Mouse (Mus musculus) heart, adult 10 weeks (tissue): Measurements from ENCODE around the gene Tnfrsf26. TPM values are rescaled to one million over a fixed set of nuclear protein-coding genes. Genes with fewer than 3 reads are reported as not detected.

Experiments used
- polyA plus RNA-seq: library from polyadenylated mRNA; stranded (reverse); fragments of 350-450 nt; fragmentation: Illumina TruSeq; extraction: RNeasy Lipid Tissue Mini Kit (QIAGEN cat#74804); gene quantifications from one replicate; pipeline ENCODE4 v1.2.3, GENCODE M21; 2014; ENCODE audit warnings: low read depth, low replicate concordance

The Tnfrsf26 gene
- 0.47 TPM for polyA plus RNA-seq

GRCm38 (mm10) chr7:143628540-143628939 lies at the start of gene Tnfrsf26:
Gene Tnfrsf26 (minus strand): TSS chr7:143628722.

GRCm38 (mm10) chr7:143649034-143649768 lies 20.7 kb upstream of the Tnfrsf26 start, which contains the start of gene Tnfrsf22:
Gene Tnfrsf22 (minus strand): TSS chr7:143649661.

GRCm38 (mm10) chr7:143599428-143600230 lies 28.9 kb downstream of the Tnfrsf26 start, which contains the start of gene Cars:
Gene Cars (minus strand): TSS chr7:143600090.

Other genes starting within 250 kb of the Tnfrsf26 start
- 27.8 TPM for gene Cdkn1c, start 167.7 kb downstream of the Tnfrsf26 start, polyA plus RNA-seq
- gene Slc22a18, start 155.0 kb downstream of the Tnfrsf26 start, polyA plus RNA-seq: 0.60 TPM
- not detected for gene Phlda2, start 125.6 kb downstream of the Tnfrsf26 start, polyA plus RNA-seq
- 163 TPM for gene Nap1l4, start 79.6 kb downstream of the Tnfrsf26 start, polyA plus RNA-seq
- 17.6 TPM for gene Cars, start 28.6 kb downstream of the Tnfrsf26 start, polyA plus RNA-seq
- 3.0 TPM for gene Tnfrsf22, start 20.9 kb upstream of the Tnfrsf26 start, polyA plus RNA-seq
- gene Tnfrsf23, start 57.1 kb upstream of the Tnfrsf26 start, polyA plus RNA-seq: 2.6 TPM
- 12.6 TPM for gene Osbpl5, start 128.3 kb upstream of the Tnfrsf26 start, polyA plus RNA-seq
- gene Mrgprg, start 138.3 kb upstream of the Tnfrsf26 start, polyA plus RNA-seq: not detected
- gene Mrgpre, start 155.8 kb upstream of the Tnfrsf26 start, polyA plus RNA-seq: 0.89 TPM
- gene Nadsyn1, start 194.1 kb upstream of the Tnfrsf26 start, polyA plus RNA-seq: 7.5 TPM
- 6.6 TPM for gene Dhcr7, start 194.4 kb upstream of the Tnfrsf26 start, polyA plus RNA-seq
- not detected for gene Gm498, start 238.1 kb upstream of the Tnfrsf26 start, polyA plus RNA-seq